Mouse (Mus musculus): Measurements from ENCODE around the gene Pkd1l1. TPM values are rescaled to one million over a fixed set of nuclear protein-coding genes. Genes with fewer than 3 reads are reported as not detected.

The Pkd1l1 gene
- polyA plus RNA-seq, 2 experiments, result 0.04 to 0.11 TPM

GRCm38 (mm10) chr11:8828836-8829526, 144.1 kb downstream of the Pkd1l1 start:
- Histone ChIP-seq H3K36me3 (ENCODE audit: control insufficient read depth, insufficient read depth, low read length) (no peaks in the 10 kb centered on the region), H3K27ac (replicated peaks; ENCODE audit: low read depth, low read length) (no peak overlapping the region), H3K4me1 (ENCODE audit: control insufficient read depth, insufficient read depth, low read length) (peaks cover 9% of the 10 kb centered on the region; the same call in 1 of the 2 replicates), H3K9me3 (ENCODE audit: control insufficient read depth, low read length) (no peaks in the 10 kb centered on the region), H3K27me3 (ENCODE audit: control insufficient read depth, insufficient read depth, low read length) (no peaks in the 10 kb centered on the region), H3K9ac (ENCODE audit: low read depth, low read length, severe bottlenecking) (no peak overlapping the region), H3K4me3 (replicated peaks; ENCODE audit: low read length) (no peak overlapping the region), H3K4me2 (replicated peaks; ENCODE audit: low read depth, low read length, severe bottlenecking) (no peak overlapping the region)
- ATAC-seq (ENCODE audit: low FRiP score, low read depth) (no peak), DNase-seq (ENCODE audit: low spot score) (no peak)
- WGBS, result 65% methylated on average over 9 of the region's 9 CpGs
- no peak for TF ChIP-seq POLR2A (IDR thresholded peaks at IDR 0.05; ENCODE audit: borderline replicate concordance, extremely low read depth, insufficient read depth, insufficient read length)

- ATAC-seq (ENCODE audit: low FRiP score, low read depth), result no peak
These were observed 146.5 kb downstream of the Pkd1l1 start for GRCm38 (mm10) chr11:8826609-8827008.

GRCm38 (mm10) chr11:8826046-8826445, 147.0 kb downstream of the Pkd1l1 start:
- Histone ChIP-seq H3K27me3 (ENCODE audit: control insufficient read depth, insufficient read depth, low read length) (no peaks in the 10 kb centered on the region), H3K9me3 (ENCODE audit: control insufficient read depth, low read length) (no peaks in the 10 kb centered on the region), H3K4me3 (replicated peaks; ENCODE audit: low read length) (no peak overlapping the region), H3K4me2 (replicated peaks; ENCODE audit: low read depth, low read length, severe bottlenecking) (no peak overlapping the region), H3K27ac (replicated peaks; ENCODE audit: low read depth, low read length) (no peak overlapping the region), H3K9ac (ENCODE audit: low read depth, low read length, severe bottlenecking) (no peak overlapping the region), H3K4me1 (ENCODE audit: control insufficient read depth, insufficient read depth, low read length) (peaks cover 9% of the 10 kb centered on the region; the same call in 1 of the 2 replicates), H3K36me3 (ENCODE audit: control insufficient read depth, insufficient read depth, low read length) (no peaks in the 10 kb centered on the region)
- WGBS, result 12% methylated on average over 3 of the region's 3 CpGs
- no peak for TF ChIP-seq POLR2A (IDR thresholded peaks at IDR 0.05; ENCODE audit: borderline replicate concordance, extremely low read depth, insufficient read depth, insufficient read length)
- DNase-seq (ENCODE audit: low spot score) (no peak), ATAC-seq (ENCODE audit: low FRiP score, low read depth) (no peak)

More at GRCm38 (mm10) chr11:8826609-8827008, 146.5 kb downstream of the Pkd1l1 start:
- no peak for TF ChIP-seq POLR2A (IDR thresholded peaks at IDR 0.05; ENCODE audit: borderline replicate concordance, extremely low read depth, insufficient read depth, insufficient read length)
- Histone ChIP-seq H3K27ac (replicated peaks; ENCODE audit: low read depth, low read length) (no peak overlapping the region), H3K9ac (ENCODE audit: low read depth, low read length, severe bottlenecking) (no peak overlapping the region), H3K4me3 (replicated peaks; ENCODE audit: low read length) (no peak overlapping the region), H3K27me3 (ENCODE audit: control insufficient read depth, insufficient read depth, low read length) (no peaks in the 10 kb centered on the region), H3K4me2 (replicated peaks; ENCODE audit: low read depth, low read length, severe bottlenecking) (no peak overlapping the region), H3K4me1 (ENCODE audit: control insufficient read depth, insufficient read depth, low read length) (peaks cover 9% of the 10 kb centered on the region; the same call in 1 of the 2 replicates), H3K9me3 (ENCODE audit: control insufficient read depth, low read length) (no peaks in the 10 kb centered on the region), H3K36me3 (ENCODE audit: control insufficient read depth, insufficient read depth, low read length) (no peaks in the 10 kb centered on the region)
- DNase-seq (ENCODE audit: low spot score), result no peak
- 90% methylated on average over 5 of the region's 5 CpGs for WGBS

- 93% methylated on average over 3 of the region's 3 CpGs for WGBS
- DNase-seq (ENCODE audit: low spot score) (no peak), ATAC-seq (ENCODE audit: low FRiP score, low read depth) (no peak)
- Histone ChIP-seq H3K27me3 (ENCODE audit: control insufficient read depth, insufficient read depth, low read length) (no peaks in the 10 kb centered on the region), H3K9ac (ENCODE audit: low read depth, low read length, severe bottlenecking) (no peak overlapping the region), H3K4me3 (replicated peaks; ENCODE audit: low read length) (no peak overlapping the region), H3K4me1 (ENCODE audit: control insufficient read depth, insufficient read depth, low read length) (peaks cover 9% of the 10 kb centered on the region; the same call in 1 of the 2 replicates), H3K36me3 (ENCODE audit: control insufficient read depth, insufficient read depth, low read length) (no peaks in the 10 kb centered on the region), H3K27ac (replicated peaks; ENCODE audit: low read depth, low read length) (no peak overlapping the region), H3K9me3 (ENCODE audit: control insufficient read depth, low read length) (no peaks in the 10 kb centered on the region), H3K4me2 (replicated peaks; ENCODE audit: low read depth, low read length, severe bottlenecking) (no peak overlapping the region)
- no peak for TF ChIP-seq POLR2A (IDR thresholded peaks at IDR 0.05; ENCODE audit: borderline replicate concordance, extremely low read depth, insufficient read depth, insufficient read length)
These were observed 147.7 kb downstream of the Pkd1l1 start for GRCm38 (mm10) chr11:8825413-8825812.

GRCm38 (mm10) chr11:8821403-8821802, 151.7 kb downstream of the Pkd1l1 start:
- 89% methylated on average over 4 of the region's 4 CpGs for WGBS
- Histone ChIP-seq H3K4me2 (replicated peaks; ENCODE audit: low read depth, low read length, severe bottlenecking) (no peak overlapping the region), H3K36me3 (ENCODE audit: control insufficient read depth, insufficient read depth, low read length) (no peaks in the 10 kb centered on the region), H3K4me1 (ENCODE audit: control insufficient read depth, insufficient read depth, low read length) (peaks cover 7% of the 10 kb centered on the region; the same call in 1 of the 2 replicates), H3K4me3 (replicated peaks; ENCODE audit: low read length) (no peak overlapping the region), H3K9me3 (ENCODE audit: control insufficient read depth, low read length) (0 out of 2 replicates have a peak, but pooled peaks cover 6% of the 10 kb centered on the region), H3K27me3 (ENCODE audit: control insufficient read depth, insufficient read depth, low read length) (no peaks in the 10 kb centered on the region), H3K27ac (replicated peaks; ENCODE audit: low read depth, low read length) (no peak overlapping the region), H3K9ac (ENCODE audit: low read depth, low read length, severe bottlenecking) (no peak overlapping the region)
- DNase-seq (ENCODE audit: low spot score) (no peak), ATAC-seq (ENCODE audit: low FRiP score, low read depth) (no peak)
- TF ChIP-seq POLR2A (IDR thresholded peaks at IDR 0.05; ENCODE audit: borderline replicate concordance, extremely low read depth, insufficient read depth, insufficient read length), result no peak

All from limb, embryonic 14.5 days (tissue).